Mouse (Mus musculus): ENCODE data around the gene Rxfp3.

Gene Rxfp3

DNA sequence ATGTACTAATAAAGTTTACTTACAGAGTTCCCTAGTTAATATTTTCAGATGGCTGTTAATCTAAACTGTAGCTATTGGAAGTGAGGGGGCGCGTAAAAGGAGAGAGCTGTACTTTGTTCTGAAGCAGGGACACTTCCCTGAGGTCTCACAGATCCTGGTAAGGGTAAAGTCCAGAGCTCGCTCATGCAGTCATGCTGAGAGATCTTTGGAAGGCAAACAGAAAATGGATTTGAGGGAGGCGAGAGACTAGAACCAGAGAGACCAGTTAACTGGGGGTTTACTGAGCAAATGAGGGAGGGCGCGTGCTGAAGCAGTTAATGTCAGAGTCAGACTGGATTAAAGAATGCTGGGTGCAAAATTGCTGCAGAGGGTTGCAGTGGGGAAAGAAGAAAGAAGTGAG lies 52.0 kb downstream of the Rxfp3 start:
- ChIA-PET POLR2A (interaction anchor here in 3 of 4 experiments (0.6 to 1.0 kb wide), 4 partner anchors 8 to 1795 kb away, joined by 3 to 5 read pairs (median 4); partner anchors contain the start of gene Dnajc21 (in 1 of the 3)), CTCF (interaction anchor here in 1 of 4 experiments (0.9 kb wide), 1 partner anchor 65 kb away, joined by 3 read pairs; no protein-coding TSS in a partner anchor)

All from embryonic stem cell, embryonic (primary cell).